Mouse (Mus musculus) olfactory bulb, adult 2 months (tissue): ENCODE measurements around the gene Kctd15.

Experiments used
- CTCF ChIP-seq: fragments of 200-500 bp; IDR thresholded peaks from 2 replicates; pipeline ENCODE4 v1.5.1; 2012; ENCODE audit warnings: low read depth, mild to moderate bottlenecking, low read length, moderate library complexity; ENCODE audit not compliant: insufficient read depth
- POLR2A ChIP-seq: fragments of 200-500 bp; IDR thresholded peaks from 2 replicates; pipeline ENCODE4 v1.6.1; 2012; ENCODE audit warnings: mild to moderate bottlenecking, low read depth, low read length, moderate library complexity; ENCODE audit not compliant: insufficient read depth

DNA sequence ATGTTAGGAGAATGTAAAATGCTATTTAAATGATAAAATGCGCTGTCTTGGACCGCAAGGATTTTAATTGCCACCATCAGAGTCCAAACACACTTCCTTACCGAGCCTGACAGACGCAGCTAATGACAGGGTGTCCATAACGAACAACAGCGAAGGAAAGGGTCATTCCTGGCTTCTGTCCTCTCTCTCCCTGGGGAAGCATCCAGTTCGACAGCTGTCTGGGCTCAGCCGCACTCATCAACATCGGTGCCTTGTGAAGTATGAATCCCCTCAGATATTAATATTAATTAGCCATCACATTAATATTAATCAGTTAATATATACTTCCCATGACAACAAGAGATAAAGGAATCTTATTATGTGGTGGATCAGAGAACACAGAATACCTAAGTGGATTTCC, 38.4 kb upstream of the Kctd15 start:
- TF ChIP-seq POLR2A (no peak), CTCF (no peak)
